Mouse (Mus musculus): Measurements from ENCODE around the gene Mmp19. TPM values are rescaled to one million over a fixed set of nuclear protein-coding genes. Genes with fewer than 3 reads are reported as not detected.
A peak's percentile ranks its signal among the peaks of the same experiment; 100 is the strongest.

The Mmp19 gene
- polyA plus RNA-seq, 1 experiment: 1.5 TPM

DNA sequence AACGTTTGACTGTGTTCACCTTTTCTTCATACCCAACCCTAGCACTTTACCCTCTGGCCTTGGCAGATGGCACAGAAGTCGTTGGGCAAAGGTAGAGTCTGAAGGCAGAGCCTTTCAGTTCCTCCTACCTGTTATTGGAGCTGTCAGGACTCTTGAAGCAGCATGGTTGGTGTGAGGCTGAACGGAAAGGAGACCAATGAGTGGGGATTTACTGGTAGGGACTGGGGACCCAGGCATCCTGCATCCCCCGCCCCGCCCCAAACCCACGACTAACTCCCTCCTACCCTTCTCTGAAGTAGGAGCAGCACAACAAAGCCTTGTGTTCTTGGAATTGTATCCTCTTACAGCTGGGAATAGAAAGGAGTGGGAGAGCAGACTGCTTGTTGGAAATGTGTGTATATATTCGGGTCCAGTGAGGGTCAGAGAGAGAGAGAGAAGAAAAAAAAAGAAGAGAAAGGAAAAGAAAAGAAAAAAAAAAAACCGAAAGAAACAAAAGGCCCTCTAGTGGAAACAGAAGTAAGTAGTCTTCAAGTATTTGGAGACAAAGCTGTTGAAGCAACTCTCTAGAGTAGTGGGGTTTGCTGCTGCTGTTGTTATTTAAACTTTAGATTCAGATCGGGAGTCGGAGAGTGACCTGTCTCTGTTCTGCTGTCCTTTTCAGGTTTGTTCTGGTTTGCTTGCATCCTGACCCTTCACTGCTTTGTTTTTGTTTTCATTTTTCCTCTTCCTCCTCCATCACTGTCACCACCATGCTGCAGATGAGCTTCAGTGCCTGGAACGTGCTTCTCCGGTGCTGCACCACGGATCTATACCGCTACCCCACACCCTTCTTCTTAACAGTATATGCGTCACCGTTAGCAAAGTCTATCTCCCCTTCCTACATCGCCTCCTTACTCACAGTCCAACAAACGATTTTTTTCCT is 45.8 kb upstream of the Mmp19 start, which contains the start of gene Dgka:
Dgka (minus strand) TSS at position 176 of the 922 bp plus-strand sequence.
- Histone ChIP-seq H3K9ac (ENCODE audit: low read depth, poor library complexity, severe bottlenecking) (peak within 1 kb of the TSS; percentile 83), H3K4me3 (ENCODE audit: low read depth, low read length) (peak within 1 kb of the TSS; percentile 88), H3K9me3 (replicated peaks; ENCODE audit: control insufficient read depth, insufficient read depth, low read length, poor library complexity, severe bottlenecking) (no peaks in the 10 kb centered on the region), H3K27me3 (ENCODE audit: control insufficient read depth, insufficient read depth, low read length, poor library complexity, severe bottlenecking) (no peaks in the 10 kb centered on the region), H3K4me1 (ENCODE audit: control insufficient read depth, insufficient read depth, low read length) (peaks cover 1% of the 10 kb centered on the region), H3K27ac (ENCODE audit: insufficient read depth, low read length) (peak within 1 kb of the TSS; percentile 52), H3K36me3 (ENCODE audit: control insufficient read depth, insufficient read depth, low read length, poor library complexity, severe bottlenecking) (no peaks in the 10 kb centered on the region)
- TF ChIP-seq CTCF (IDR thresholded peaks at IDR 0.05; ENCODE audit: low read depth, low read length): no peak
- no peak for TF ChIP-seq POLR2A (IDR thresholded peaks at IDR 0.05; ENCODE audit: insufficient read depth, low read length)
- TF ChIP-seq EP300 (IDR thresholded peaks at IDR 0.05; ENCODE audit: insufficient read depth, low read depth, low read length): no peak

DNA sequence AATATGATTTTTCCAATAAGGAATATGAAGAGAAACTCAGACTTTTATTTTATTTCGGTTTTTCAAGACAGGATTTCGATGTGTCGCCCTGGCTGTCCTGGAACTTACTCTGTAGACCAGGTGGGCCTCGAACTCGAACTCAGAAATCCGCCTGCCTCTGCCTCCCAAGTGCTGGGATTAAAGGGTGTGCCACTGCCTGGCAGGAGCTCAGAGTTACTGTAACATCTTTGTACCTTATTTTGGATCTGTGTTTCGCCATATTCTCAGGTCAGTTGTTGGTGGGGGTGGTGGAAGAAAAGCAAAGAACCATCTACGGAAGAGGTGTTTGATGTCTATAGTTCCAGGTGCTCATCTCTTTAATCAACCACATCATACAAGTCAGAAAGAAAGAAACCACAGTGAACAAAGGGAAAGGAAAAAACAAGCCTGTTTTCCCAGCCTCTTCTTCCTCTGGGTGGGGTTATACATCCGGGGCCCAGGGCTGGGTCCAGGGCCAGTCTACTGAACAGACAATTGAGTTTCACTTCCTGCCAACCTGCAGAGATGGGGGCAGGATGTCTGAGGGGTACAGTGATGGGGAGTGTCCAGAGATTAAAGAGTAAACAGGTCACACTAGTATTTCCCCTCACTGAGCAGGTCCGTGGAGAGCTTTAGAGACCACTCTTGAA is 44.6 kb upstream of the Mmp19 start:
- Histone ChIP-seq H3K27me3 (ENCODE audit: control insufficient read depth, insufficient read depth, low read length, poor library complexity, severe bottlenecking) (no peaks in the 10 kb centered on the region), H3K36me3 (ENCODE audit: control insufficient read depth, insufficient read depth, low read length, poor library complexity, severe bottlenecking) (no peaks in the 10 kb centered on the region), H3K4me3 (ENCODE audit: low read depth, low read length) (no peak overlapping the region), H3K27ac (ENCODE audit: insufficient read depth, low read length) (peak overlapping the region; percentile 97), H3K4me1 (ENCODE audit: control insufficient read depth, insufficient read depth, low read length) (peaks cover 1% of the 10 kb centered on the region), H3K9ac (ENCODE audit: low read depth, poor library complexity, severe bottlenecking) (no peak overlapping the region), H3K9me3 (replicated peaks; ENCODE audit: control insufficient read depth, insufficient read depth, low read length, poor library complexity, severe bottlenecking) (no peaks in the 10 kb centered on the region)
- TF ChIP-seq CTCF (IDR thresholded peaks at IDR 0.05; ENCODE audit: low read depth, low read length) (no peak), EP300 (IDR thresholded peaks at IDR 0.05; ENCODE audit: insufficient read depth, low read depth, low read length) (no peak), POLR2A (IDR thresholded peaks at IDR 0.05; ENCODE audit: insufficient read depth, low read length) (no peak)

DNA sequence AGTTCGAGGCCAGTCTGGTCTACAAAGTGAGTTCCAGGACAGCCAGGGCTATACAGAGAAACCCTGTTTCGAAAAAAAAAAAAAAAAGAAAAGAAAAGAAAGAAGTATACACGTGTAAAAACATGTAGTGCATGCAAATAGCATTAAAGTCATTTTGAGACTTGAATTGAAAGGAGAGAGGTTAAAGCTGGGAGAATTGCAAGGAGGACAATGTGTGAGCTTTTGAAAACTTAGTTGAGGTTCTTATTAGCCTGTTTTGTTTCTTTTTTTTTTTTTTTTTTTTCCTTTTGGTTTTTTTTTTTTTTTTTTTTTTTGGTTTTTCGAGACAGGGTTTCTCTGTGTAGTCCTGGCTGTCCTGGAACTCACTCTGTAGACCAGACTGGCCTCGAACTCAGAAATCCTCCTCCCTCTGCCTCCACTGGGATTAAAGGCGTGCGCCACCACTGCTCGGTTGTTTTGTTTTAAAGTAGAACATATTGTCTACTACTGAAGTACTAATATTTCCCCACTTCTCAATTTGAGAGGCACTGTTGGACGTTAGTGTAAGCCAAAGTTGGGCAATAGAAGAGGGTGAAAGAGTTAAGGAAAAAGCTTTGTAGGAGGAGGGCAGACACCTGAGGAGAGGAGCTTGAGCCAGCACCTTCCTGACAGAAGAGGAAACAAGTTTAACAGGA is 43.6 kb upstream of the Mmp19 start:
- TF ChIP-seq EP300 (IDR thresholded peaks at IDR 0.05; ENCODE audit: insufficient read depth, low read depth, low read length): no peak
- no peak for TF ChIP-seq CTCF (IDR thresholded peaks at IDR 0.05; ENCODE audit: low read depth, low read length)
- no peak for TF ChIP-seq POLR2A (IDR thresholded peaks at IDR 0.05; ENCODE audit: insufficient read depth, low read length)
- H3K36me3 ChIP-seq (ENCODE audit: control insufficient read depth, insufficient read depth, low read length, poor library complexity, severe bottlenecking): no peaks in the 10 kb centered on the region; the same call in 1 of the 2 replicates
- peak overlapping the region; percentile 98 for H3K4me3 ChIP-seq (ENCODE audit: low read depth, low read length)
- peak overlapping the region; percentile 97 for H3K27ac ChIP-seq (ENCODE audit: insufficient read depth, low read length)
- peak overlapping the region; percentile 97 for H3K9ac ChIP-seq (ENCODE audit: low read depth, poor library complexity, severe bottlenecking)
- no peaks in the 10 kb centered on the region for H3K27me3 ChIP-seq (ENCODE audit: control insufficient read depth, insufficient read depth, low read length, poor library complexity, severe bottlenecking)
- peaks cover 1% of the 10 kb centered on the region for H3K4me1 ChIP-seq (ENCODE audit: control insufficient read depth, insufficient read depth, low read length)
- no peaks in the 10 kb centered on the region for H3K9me3 ChIP-seq (replicated peaks; ENCODE audit: control insufficient read depth, insufficient read depth, low read length, poor library complexity, severe bottlenecking)

DNA sequence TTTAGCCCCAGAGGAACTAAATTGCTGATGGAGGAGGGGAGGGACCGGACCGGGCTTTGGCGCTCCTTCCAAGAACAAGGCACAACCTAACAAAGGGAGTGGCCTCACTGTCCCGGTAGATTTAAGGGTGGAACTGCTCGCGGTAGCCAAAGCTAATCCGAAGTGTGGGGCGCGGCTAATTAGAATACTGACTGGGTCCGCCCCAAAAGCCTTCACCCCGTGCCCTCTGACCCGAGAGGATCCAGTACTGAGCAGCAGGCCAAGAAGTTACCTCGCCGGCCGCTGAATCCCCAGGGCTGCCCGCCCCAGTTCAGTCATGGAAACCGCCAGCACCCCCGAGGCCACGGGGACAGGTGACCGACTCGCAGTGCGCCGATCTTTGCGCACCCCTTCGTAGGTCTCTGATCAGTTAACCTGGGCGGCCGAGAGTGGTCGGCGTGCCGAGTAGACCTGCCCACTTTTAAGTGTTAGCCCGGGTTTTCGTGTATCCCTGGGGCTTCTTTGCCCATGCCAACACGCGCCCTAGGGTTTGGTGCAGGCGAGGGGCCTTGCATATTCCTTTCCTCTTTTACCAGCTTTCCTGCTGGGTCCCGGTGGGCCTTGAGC is 43.0 kb upstream of the Mmp19 start, which contains the start of gene Pym1:
Pym1 (plus strand) TSS at position 244 of the 606 bp plus-strand sequence.
- H3K27me3 ChIP-seq (ENCODE audit: control insufficient read depth, insufficient read depth, low read length, poor library complexity, severe bottlenecking): no peaks in the 10 kb centered on the region
- no peaks in the 10 kb centered on the region for H3K9me3 ChIP-seq (replicated peaks; ENCODE audit: control insufficient read depth, insufficient read depth, low read length, poor library complexity, severe bottlenecking)
- peaks cover 1% of the 10 kb centered on the region for H3K4me1 ChIP-seq (ENCODE audit: control insufficient read depth, insufficient read depth, low read length)
- TF ChIP-seq CTCF (IDR thresholded peaks at IDR 0.05; ENCODE audit: low read depth, low read length): no peak
- TF ChIP-seq EP300 (IDR thresholded peaks at IDR 0.05; ENCODE audit: insufficient read depth, low read depth, low read length): peak; percentile 71
- peak; percentile 34 for TF ChIP-seq POLR2A (IDR thresholded peaks at IDR 0.05; ENCODE audit: insufficient read depth, low read length)
- H3K36me3 ChIP-seq (ENCODE audit: control insufficient read depth, insufficient read depth, low read length, poor library complexity, severe bottlenecking): peaks cover 2% of the 10 kb centered on the region; the same call in 1 of the 2 replicates
- H3K9ac ChIP-seq (ENCODE audit: low read depth, poor library complexity, severe bottlenecking): peak within 1 kb of the TSS; percentile 97
- peak within 1 kb of the TSS; percentile 97 for H3K27ac ChIP-seq (ENCODE audit: insufficient read depth, low read length)
- peak within 1 kb of the TSS; percentile 98 for H3K4me3 ChIP-seq (ENCODE audit: low read depth, low read length)

DNA sequence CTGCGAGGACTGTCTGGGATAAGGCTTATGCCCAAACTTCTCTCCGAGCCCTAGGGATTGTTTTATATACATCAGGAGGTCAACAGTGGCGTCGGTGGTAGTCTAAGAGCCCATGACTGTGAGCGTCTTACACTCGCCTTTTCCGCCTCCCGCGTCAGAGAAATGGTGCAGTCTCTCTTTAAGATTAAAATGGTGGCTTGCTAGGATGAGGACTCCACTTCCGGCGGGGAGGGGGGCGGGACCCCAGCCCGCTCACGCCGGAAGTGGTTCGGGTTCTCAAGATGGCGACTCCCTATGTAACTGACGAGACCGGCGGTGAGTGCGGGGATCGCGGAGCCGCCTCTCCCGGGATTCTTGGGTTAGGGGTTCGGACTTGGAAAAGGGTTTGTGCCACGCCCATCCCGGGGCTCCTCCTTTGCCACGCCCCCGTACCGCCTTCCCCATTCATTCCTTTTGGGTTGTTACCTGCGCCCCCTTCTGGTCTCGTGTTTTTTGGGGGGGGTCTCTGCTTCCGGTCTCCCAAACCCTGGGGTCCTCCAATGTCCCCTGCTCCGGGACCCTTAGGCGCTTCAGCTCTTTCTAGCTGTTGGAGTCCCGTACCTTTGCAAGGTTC is 42.4 kb upstream of the Mmp19 start:
- Histone ChIP-seq H3K27ac (ENCODE audit: insufficient read depth, low read length) (peak overlapping the region; percentile 97), H3K4me3 (ENCODE audit: low read depth, low read length) (peak overlapping the region; percentile 98), H3K36me3 (ENCODE audit: control insufficient read depth, insufficient read depth, low read length, poor library complexity, severe bottlenecking) (peaks cover 4% of the 10 kb centered on the region), H3K4me1 (ENCODE audit: control insufficient read depth, insufficient read depth, low read length) (peaks cover 1% of the 10 kb centered on the region), H3K9me3 (replicated peaks; ENCODE audit: control insufficient read depth, insufficient read depth, low read length, poor library complexity, severe bottlenecking) (no peaks in the 10 kb centered on the region), H3K9ac (ENCODE audit: low read depth, poor library complexity, severe bottlenecking) (peak overlapping the region; percentile 97), H3K27me3 (ENCODE audit: control insufficient read depth, insufficient read depth, low read length, poor library complexity, severe bottlenecking) (no peaks in the 10 kb centered on the region)
- TF ChIP-seq EP300 (IDR thresholded peaks at IDR 0.05; ENCODE audit: insufficient read depth, low read depth, low read length): no peak
- TF ChIP-seq CTCF (IDR thresholded peaks at IDR 0.05; ENCODE audit: low read depth, low read length): peak; percentile 9

All from ES-Bruce4 (cell line).